Mouse (Mus musculus) limb, embryonic 12.5 days (tissue): Measurements from ENCODE around the gene Tmbim1. TPM values are rescaled to one million over a fixed set of nuclear protein-coding genes. Genes with fewer than 3 reads are reported as not detected.
"Not testable (repeated sequence)": the region's sequence is repeated elsewhere in the genome, so short reads cannot be mapped to it uniquely, and the experiment has no call there.

Experiments
- ATAC-seq: fragments of 200-750 bp; cut with Nextera tagmentation; 2 replicates; pipeline ENCODE4 v1.8.0; 2017; ENCODE audit warnings: low read depth, moderate TSS enrichment; ENCODE audit not compliant: insufficient number of reproducible peaks, insufficient read depth, low FRiP score, low TSS enrichment
- H3K27ac ChIP-seq: fragments of 300-500 bp; sonication (generic); 2 replicates; pipeline ENCODE4 v1.5.1; 2016; ENCODE audit warnings: mild to moderate bottlenecking, moderate library complexity
- H3K27me3 ChIP-seq: fragments of 300-500 bp; sonication (generic); 2 replicates; pipeline ENCODE4 v1.6.1; 2016; ENCODE audit warnings: mild to moderate bottlenecking, moderate library complexity
- H3K36me3 ChIP-seq: fragments of 300-500 bp; sonication (generic); 2 replicates; pipeline ENCODE4 v1.6.1; 2016; ENCODE audit warnings: mild to moderate bottlenecking, moderate library complexity
- H3K4me1 ChIP-seq: fragments of 300-500 bp; sonication (generic); replicated peaks from 2 replicates; pipeline ENCODE4 v1.6.1; 2016
- H3K4me2 ChIP-seq: fragments of 300-500 bp; sonication (generic); 2 replicates; pipeline ENCODE4 v1.6.1; 2016; ENCODE audit warnings: mild to moderate bottlenecking, moderate library complexity
- H3K4me3 ChIP-seq: fragments of 300-500 bp; sonication (generic); replicated peaks from 2 replicates; pipeline ENCODE4 v1.5.1; 2016; ENCODE audit warnings: mild to moderate bottlenecking
- H3K9ac ChIP-seq: fragments of 300-500 bp; sonication (generic); replicated peaks from 2 replicates; pipeline ENCODE4 v1.6.1; 2016; ENCODE audit warnings: mild to moderate bottlenecking, moderate library complexity
- H3K9me3 ChIP-seq: fragments of 300-500 bp; sonication (generic); 2 replicates; pipeline ENCODE4 v1.6.1; 2016; ENCODE audit warnings: mild to moderate bottlenecking, moderate library complexity
- WGBS: fragments of 180-500 bp; shearing (Covaris S2); methylation state at CpG from one replicate; pipeline ENCODE4 v1.1.7; 2016; 5-methylcytosine and 5-hydroxymethylcytosine counted together
- polyA plus RNA-seq: library from polyadenylated mRNA; unstranded; fragments of >200 nt; fragmentation: Nextera tagmentation; extraction: Ambion mirVana; gene quantifications from 2 replicates; pipeline ENCODE4 v1.2.1, GENCODE M21; 2016

Tmbim1 gene
- polyA plus RNA-seq, 1 experiment from 2014 or later, result 18.0 TPM

DNA sequence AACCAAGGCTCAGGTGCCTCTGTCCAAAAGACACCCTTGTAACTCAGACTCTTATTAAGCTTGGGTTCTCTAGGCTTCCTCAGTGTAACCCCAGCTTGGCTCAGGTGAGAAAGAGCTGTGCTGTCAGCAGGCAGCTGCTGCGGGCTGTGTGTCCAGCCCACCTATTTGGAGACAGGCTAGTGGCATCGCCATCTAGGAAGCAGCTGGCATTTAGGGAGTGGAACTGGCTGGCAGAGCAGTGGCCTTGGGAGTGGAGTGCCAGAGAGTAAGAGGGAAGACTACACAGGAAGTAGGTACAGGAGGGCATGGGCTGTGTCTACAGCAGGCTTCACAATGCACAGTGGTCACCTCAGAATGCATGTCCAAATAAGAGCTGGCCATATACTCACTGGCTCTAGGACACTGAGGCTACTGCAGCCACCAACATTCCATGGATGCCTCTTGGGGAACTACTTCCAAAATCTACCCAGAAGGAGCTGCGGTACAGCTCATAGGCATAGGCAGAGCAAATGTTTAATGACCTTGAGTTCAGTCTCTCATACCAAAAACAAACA lies 11.3 kb downstream of the Tmbim1 start:
- H3K9me3 ChIP-seq, result no peaks in the 10 kb centered on the region
- H3K36me3 ChIP-seq, result peaks cover 69% of the 10 kb centered on the region
- WGBS, result 91% methylated on average over 3 of the region's 3 CpGs
- ATAC-seq, result no peak
- H3K27me3 ChIP-seq, result no peaks in the 10 kb centered on the region
- no peak overlapping the region for H3K9ac ChIP-seq
- no peak overlapping the region for H3K4me3 ChIP-seq
- no peak overlapping the region for H3K27ac ChIP-seq
- H3K4me2 ChIP-seq, result no peak overlapping the region
- peaks cover 27% of the 10 kb centered on the region for H3K4me1 ChIP-seq

GRCm38 (mm10) chr1:74293306-74293960 lies 12.0 kb downstream of the Tmbim1 start:
- 87% methylated on average over 8 of the region's 8 CpGs for WGBS
- no peak overlapping the region for H3K27ac ChIP-seq
- H3K36me3 ChIP-seq, result peaks cover 76% of the 10 kb centered on the region
- ATAC-seq, result no peak
- no peak overlapping the region for H3K4me2 ChIP-seq
- no peaks in the 10 kb centered on the region for H3K9me3 ChIP-seq
- H3K9ac ChIP-seq, result no peak overlapping the region
- peaks cover 27% of the 10 kb centered on the region for H3K4me1 ChIP-seq
- H3K27me3 ChIP-seq, result no peaks in the 10 kb centered on the region
- H3K4me3 ChIP-seq, result no peak overlapping the region

DNA sequence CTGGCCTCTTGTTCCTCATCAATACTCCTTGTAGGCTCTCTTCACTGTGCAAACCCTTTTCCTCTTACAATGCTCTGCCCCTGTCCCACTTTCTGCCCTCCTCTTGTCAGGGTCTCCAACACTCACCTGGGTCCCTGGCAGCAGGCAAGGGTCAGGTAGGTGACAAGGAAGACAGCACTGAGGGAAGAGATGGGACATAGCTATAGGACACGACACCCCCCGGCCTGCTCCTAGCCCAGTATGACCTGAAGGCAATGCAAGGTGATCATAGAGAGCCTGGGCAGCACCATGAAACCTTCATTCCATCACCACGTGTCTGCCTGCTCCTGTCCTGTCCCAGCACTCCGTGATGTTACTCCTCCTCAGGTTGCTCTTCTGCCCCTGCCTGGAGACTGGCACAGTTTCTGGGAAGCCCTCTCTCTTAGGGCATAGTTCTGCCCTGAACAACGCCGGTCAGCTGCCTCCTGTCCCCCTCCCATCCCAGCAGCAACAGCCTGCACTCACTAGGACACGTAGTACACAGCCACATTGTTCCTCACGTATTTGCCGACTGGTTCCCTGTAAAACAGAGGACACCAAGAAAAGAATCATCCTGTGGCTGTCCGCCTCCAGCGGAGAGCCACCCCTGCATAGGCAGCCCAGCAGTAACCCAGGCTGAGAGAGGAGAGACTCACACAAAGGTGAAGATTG lies 12.9 kb downstream of the Tmbim1 start:
- Histone ChIP-seq H3K4me3 (no peak overlapping the region), H3K27ac (no peak overlapping the region)
- 90% methylated on average over 11 of the region's 11 CpGs for WGBS

GRCm38 (mm10) chr1:74290141-74290540 lies 15.3 kb downstream of the Tmbim1 start:
- Histone ChIP-seq H3K27me3 (no peaks in the 10 kb centered on the region), H3K27ac (no peak overlapping the region), H3K9me3 (no peaks in the 10 kb centered on the region), H3K4me3 (no peak overlapping the region), H3K4me1 (peaks cover 17% of the 10 kb centered on the region), H3K4me2 (no peak overlapping the region), H3K9ac (no peak overlapping the region), H3K36me3 (peaks cover 67% of the 10 kb centered on the region)
- WGBS, result 95% methylated on average over 5 of the region's 5 CpGs
- no peak for ATAC-seq

More for the DNA sequence above, 12.9 kb downstream of the Tmbim1 start:
- Histone ChIP-seq H3K4me1 (peaks cover 27% of the 10 kb centered on the region), H3K9ac (no peak overlapping the region), H3K9me3 (no peaks in the 10 kb centered on the region), H3K4me2 (no peak overlapping the region), H3K27me3 (no peaks in the 10 kb centered on the region), H3K36me3 (peaks cover 80% of the 10 kb centered on the region)
- ATAC-seq, result no peak

DNA sequence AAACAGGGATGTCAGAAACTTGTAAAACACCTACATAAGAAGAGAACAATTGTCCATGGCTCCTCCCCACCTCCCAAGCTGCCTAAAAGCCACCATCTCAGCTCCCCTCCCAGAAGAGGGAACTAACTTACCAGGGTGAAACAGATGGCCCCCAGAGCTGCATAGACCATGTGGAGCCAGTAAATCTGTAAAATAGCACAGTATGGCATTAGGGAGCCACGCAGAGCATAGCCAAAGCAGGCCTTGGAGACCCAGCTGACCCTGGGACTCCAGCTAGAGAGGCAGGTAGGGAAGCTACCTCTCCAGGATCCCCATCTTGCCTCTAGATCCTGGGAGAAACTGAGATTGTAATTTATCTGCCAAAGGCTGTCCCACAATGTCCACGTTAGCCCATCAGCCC lies 15.7 kb downstream of the Tmbim1 start:
- no peak overlapping the region for H3K4me2 ChIP-seq
- no peak overlapping the region for H3K4me3 ChIP-seq
- peaks cover 67% of the 10 kb centered on the region for H3K36me3 ChIP-seq
- no peaks in the 10 kb centered on the region for H3K27me3 ChIP-seq
- peaks cover 13% of the 10 kb centered on the region for H3K4me1 ChIP-seq
- no peak overlapping the region for H3K9ac ChIP-seq
- ATAC-seq, result no peak
- no peak overlapping the region for H3K27ac ChIP-seq
- WGBS, result 77% methylated on average over 2 of the region's 2 CpGs
- H3K9me3 ChIP-seq, result no peaks in the 10 kb centered on the region

GRCm38 (mm10) chr1:74289248-74289647 lies 16.2 kb downstream of the Tmbim1 start:
- no peaks in the 10 kb centered on the region for H3K27me3 ChIP-seq
- no peak overlapping the region for H3K27ac ChIP-seq
- H3K4me2 ChIP-seq, result no peak overlapping the region
- H3K9ac ChIP-seq, result no peak overlapping the region
- H3K36me3 ChIP-seq, result peaks cover 63% of the 10 kb centered on the region
- ATAC-seq, result no peak
- no peaks in the 10 kb centered on the region for H3K9me3 ChIP-seq
- no peak overlapping the region for H3K4me3 ChIP-seq
- 90% methylated on average over 9 of the region's 9 CpGs for WGBS
- peaks cover 11% of the 10 kb centered on the region for H3K4me1 ChIP-seq

GRCm38 (mm10) chr1:74288327-74288726 lies 17.1 kb downstream of the Tmbim1 start:
- Histone ChIP-seq H3K27ac (no peak overlapping the region), H3K4me3 (no peak overlapping the region), H3K36me3 (peaks cover 54% of the 10 kb centered on the region), H3K9ac (no peak overlapping the region), H3K4me1 (peaks cover 16% of the 10 kb centered on the region), H3K9me3 (no peaks in the 10 kb centered on the region), H3K4me2 (no peak overlapping the region), H3K27me3 (no peaks in the 10 kb centered on the region)
- ATAC-seq, result no peak
- WGBS, result 78% methylated on average over 4 of the region's 4 CpGs

- not testable (repeated sequence) for H3K9ac ChIP-seq, H3K27me3 ChIP-seq, H3K9me3 ChIP-seq, H3K4me3 ChIP-seq, H3K4me2 ChIP-seq, H3K27ac ChIP-seq, ATAC-seq
- Histone ChIP-seq H3K4me1 (peaks cover 23% of the 10 kb centered on the region), H3K36me3 (peaks cover 53% of the 10 kb centered on the region)
- WGBS, result 59% methylated on average over 15 of the region's 17 CpGs
Measured at GRCm38 (mm10) chr1:74286869-74287607, 18.4 kb downstream of the Tmbim1 start.

GRCm38 (mm10) chr1:74285212-74286010 lies 20.0 kb downstream of the Tmbim1 start:
- ATAC-seq, result no peak; the same call in 1 of the 2 replicates
- Histone ChIP-seq H3K9me3 (no peaks in the 10 kb centered on the region), H3K27me3 (no peaks in the 10 kb centered on the region), H3K27ac (no peak overlapping the region), H3K4me1 (peaks cover 23% of the 10 kb centered on the region), H3K9ac (peak overlapping the region; percentile 73), H3K4me2 (peak overlapping the region; percentile 77), H3K36me3 (peaks cover 53% of the 10 kb centered on the region), H3K4me3 (peak overlapping the region; percentile 78)
- 4% methylated on average over 23 of the region's 23 CpGs for WGBS

GRCm38 (mm10) chr1:74284543-74285160 lies 20.8 kb downstream of the Tmbim1 start, which contains the start of the genes Aamp and Pnkd:
Aamp (minus strand) TSS chr1:74284738.
Pnkd (plus strand) TSS chr1:74284930.
- Histone ChIP-seq H3K27me3 (no peaks in the 10 kb centered on the region), H3K4me1 (peaks cover 23% of the 10 kb centered on the region), H3K9me3 (no peaks in the 10 kb centered on the region), H3K9ac (peak within 1 kb of the TSS; percentile 84), H3K4me2 (peak within 1 kb of the TSS; percentile 77), H3K27ac (peak within 1 kb of the TSS; percentile 69), H3K36me3 (peaks cover 55% of the 10 kb centered on the region), H3K4me3 (peak within 1 kb of the TSS; percentile 78)
- ATAC-seq, result peak; percentile 97
- WGBS, result under 1% methylated on average over 56 of the region's 56 CpGs
